Mouse (Mus musculus) embryonic stem cell, embryonic (primary cell): ENCODE results near the gene Pakap.

Experiments used
- CTCF ChIA-PET, 4 experiments: fragments of 300-600 bp in 2 of 4; fragments of 350-600 bp in 2 of 4; sonication (Branson Sonifier 250); formaldehyde crosslinking; loops; one replicate each; lab custom pipeline; 2022; ENCODE audit warnings: inconsistent platforms in 2 of 4; lab: Charles Lee
- POLR2A ChIA-PET, 4 experiments: fragments of 300-600 bp in 2 of 4; fragments of 350-600 bp in 2 of 4; sonication (Branson Sonifier 250); formaldehyde crosslinking; loops; one replicate each; lab custom pipeline; 2022; ENCODE audit warnings: antibody characterized with exemption in 4 of 4, inconsistent platforms in 1 of 4; lab: Charles Lee

Pakap gene

DNA sequence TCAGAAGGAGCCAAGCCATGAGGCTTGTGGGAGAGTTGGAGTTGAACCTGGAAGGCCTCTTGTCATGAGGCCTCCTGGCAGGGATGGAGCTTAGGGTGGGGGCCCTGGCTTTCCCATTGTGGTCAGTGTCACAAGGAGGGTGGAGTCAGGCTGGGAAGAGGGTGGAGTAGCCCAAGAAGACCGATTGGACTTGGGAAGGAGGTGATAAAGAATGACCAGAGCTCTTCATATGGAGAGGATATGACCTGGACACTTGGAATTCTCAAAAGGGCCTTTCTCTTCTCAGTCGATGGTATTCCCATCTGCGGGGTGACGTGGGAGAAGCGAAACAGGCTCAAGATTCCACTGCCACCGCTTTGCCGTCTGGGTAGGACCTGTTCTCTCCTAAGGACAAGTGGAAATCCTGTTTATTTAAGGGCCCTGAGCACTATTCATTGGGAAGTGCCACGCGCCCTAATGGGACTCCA, 111.0 kb downstream of the Pakap start:
- ChIA-PET POLR2A (interaction anchor here in 2 of 4 experiments (0.9 to 1.8 kb wide), 6 partner anchors 11 to 267 kb away, joined by 3 to 4 read pairs (median 3); no protein-coding TSS in a partner anchor), CTCF (no interaction called here)

- ChIA-PET POLR2A (interaction anchor here in 2 of 4 experiments (0.7 to 1.5 kb wide), 8 partner anchors 9 to 117 kb away, joined by 3 to 4 read pairs (median 4); no protein-coding TSS in a partner anchor), CTCF (no interaction called here)
Observed at GRCm38 (mm10) chr4:57680186-57680585, 112.2 kb downstream of the Pakap start.

DNA sequence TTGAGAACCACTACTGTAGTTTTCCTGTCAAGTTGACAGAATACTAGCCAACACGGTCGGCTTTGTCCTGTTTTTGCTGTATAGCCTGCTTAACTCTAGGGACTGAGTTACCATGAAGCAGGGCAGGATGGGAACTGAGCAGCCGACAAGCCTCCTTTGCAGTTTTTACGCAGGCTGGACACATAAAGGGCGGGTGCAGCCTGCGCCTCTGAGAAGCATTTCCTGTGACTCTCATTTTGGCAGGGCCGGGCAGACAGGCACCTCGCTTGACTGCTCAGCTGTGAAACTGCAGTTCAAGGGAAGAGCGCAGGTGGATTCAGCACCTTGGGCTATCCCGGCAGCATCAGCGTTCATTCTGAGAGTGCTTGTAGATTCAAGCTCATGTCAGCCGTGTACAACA, 113.5 kb downstream of the Pakap start:
- CTCF ChIA-PET = interaction anchor here in 2 of 4 experiments (1.1 to 1.7 kb wide), 2 partner anchors 8 to 9 kb away, joined by 3 to 6 read pairs; no protein-coding TSS in a partner anchor
- POLR2A ChIA-PET = interaction anchor here in 3 of 4 experiments (0.7 to 1.5 kb wide), 7 partner anchors 8 to 239 kb away, joined by 3 to 4 read pairs (median 3); no protein-coding TSS in a partner anchor

GRCm38 (mm10) chr4:57682341-57682740, 114.4 kb downstream of the Pakap start:
- POLR2A ChIA-PET = interaction anchor here in 1 of 4 experiments (0.6 to 1.5 kb wide), 3 partner anchors 29 to 238 kb away, joined by 3 to 4 read pairs (median 3); no protein-coding TSS in a partner anchor
- CTCF ChIA-PET = interaction anchor here in 2 of 4 experiments (1.1 to 1.7 kb wide), 2 partner anchors 9 kb away, joined by 3 to 6 read pairs; no protein-coding TSS in a partner anchor

- ChIA-PET POLR2A (interaction anchor here in 1 of 4 experiments (0.9 to 1.6 kb wide), 2 partner anchors 10 to 14 kb away, joined by 3 read pairs; no protein-coding TSS in a partner anchor), CTCF (interaction anchor here in 2 of 4 experiments (1.7 to 2.5 kb wide), 3 partner anchors 9 to 10 kb away, joined by 5 to 14 read pairs (median 6); no protein-coding TSS in a partner anchor)
Observed at GRCm38 (mm10) chr4:57682944-57683343, 115.0 kb downstream of the Pakap start.

GRCm38 (mm10) chr4:57684676-57685215, 116.8 kb downstream of the Pakap start:
- CTCF ChIA-PET = interaction anchor here in 2 of 4 experiments (2.1 to 2.5 kb wide), 2 partner anchors 11 to 12 kb away, joined by 5 to 14 read pairs; no protein-coding TSS in a partner anchor
- POLR2A ChIA-PET = interaction anchor here in 2 of 4 experiments (0.5 to 1.0 kb wide), 3 partner anchors 11 to 272 kb away, joined by 3 read pairs; partner anchors contain the start of gene Txn1 (in 1 of the 2)

GRCm38 (mm10) chr4:57686736-57687135, 118.8 kb downstream of the Pakap start:
- POLR2A ChIA-PET = interaction anchor here in 2 of 4 experiments (0.5 to 0.6 kb wide), 2 partner anchors 36 to 78 kb away, joined by 4 read pairs; no protein-coding TSS in a partner anchor
- CTCF ChIA-PET = no interaction called here

DNA sequence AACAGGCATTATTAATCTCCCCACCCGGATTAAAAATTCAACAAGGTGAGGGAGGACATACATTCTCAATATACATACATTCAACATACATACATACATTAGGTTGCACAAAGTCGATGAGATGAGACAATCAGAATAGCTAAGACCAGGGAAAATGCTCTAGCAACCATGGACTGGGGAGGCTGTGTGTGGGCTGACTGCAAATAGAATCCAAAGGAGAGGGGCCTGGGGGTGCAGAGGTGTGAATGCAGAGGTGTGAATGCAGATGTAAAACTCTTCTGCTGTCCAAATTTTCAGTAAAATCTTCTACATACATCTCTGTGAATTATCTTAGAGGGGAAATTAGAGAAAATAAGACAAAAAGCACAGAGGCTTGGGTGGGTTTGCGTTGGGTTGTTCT, 119.6 kb downstream of the Pakap start:
- POLR2A ChIA-PET = interaction anchor here in 1 of 4 experiments (0.9 kb wide), 1 partner anchor 12 kb away, joined by 5 read pairs; no protein-coding TSS in a partner anchor
- CTCF ChIA-PET = no interaction called here

DNA sequence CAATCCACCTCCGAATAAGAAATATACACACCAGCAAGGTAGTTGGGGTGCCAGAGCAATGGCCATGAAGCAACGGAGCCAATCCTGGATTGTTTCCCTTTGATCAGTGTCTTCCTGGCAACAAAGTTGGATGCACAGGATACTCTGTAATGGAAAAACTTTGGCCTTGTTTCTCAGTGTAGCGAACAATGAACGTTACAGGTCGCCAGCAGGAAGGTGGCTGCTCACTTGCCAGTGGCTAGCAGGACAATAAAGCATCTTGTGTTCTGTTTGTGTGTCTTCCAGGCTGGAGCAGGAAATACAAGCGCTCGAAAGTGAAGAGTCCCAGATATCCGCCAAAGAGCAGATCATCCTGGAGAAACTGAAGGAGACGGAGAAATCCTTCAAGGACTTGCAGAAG, 120.2 kb downstream of the Pakap start:
- CTCF ChIA-PET = interaction anchor here in 1 of 4 experiments (0.6 kb wide), 1 partner anchor 13 kb away, joined by 3 read pairs; no protein-coding TSS in a partner anchor
- POLR2A ChIA-PET = interaction anchor here in 1 of 4 experiments (0.9 kb wide), 1 partner anchor 12 kb away, joined by 5 read pairs; no protein-coding TSS in a partner anchor

DNA sequence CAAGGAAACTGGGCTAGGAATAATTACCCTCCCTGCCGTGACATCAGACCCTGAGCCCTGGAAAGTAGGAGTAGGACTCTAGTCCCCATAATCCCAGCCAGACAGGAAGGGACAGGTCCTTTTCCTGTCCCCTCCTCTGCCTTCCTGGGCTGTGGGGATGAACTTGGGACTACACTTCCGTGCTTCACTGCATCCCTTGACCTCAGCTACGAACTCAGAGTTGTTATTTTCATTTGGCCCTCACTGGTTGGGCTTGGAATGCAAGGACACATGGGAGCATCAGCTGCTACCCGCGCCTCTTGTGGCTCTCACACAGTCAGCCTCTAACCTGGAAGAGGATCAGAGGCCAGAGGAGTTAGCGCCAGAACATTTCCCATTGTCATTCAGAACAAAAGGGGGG, 122.0 kb downstream of the Pakap start:
- CTCF ChIA-PET = interaction anchor here in 2 of 4 experiments (0.6 to 1.5 kb wide), 3 partner anchors 15 to 17 kb away, joined by 3 to 4 read pairs (median 4); no protein-coding TSS in a partner anchor
- POLR2A ChIA-PET = interaction anchor here (0.6 to 2.7 kb wide), 27 partner anchors 8 to 824 kb away, joined by 3 to 20 read pairs (median 3); partner anchors contain the start of gene Txn1 (in 3 of the 4)

DNA sequence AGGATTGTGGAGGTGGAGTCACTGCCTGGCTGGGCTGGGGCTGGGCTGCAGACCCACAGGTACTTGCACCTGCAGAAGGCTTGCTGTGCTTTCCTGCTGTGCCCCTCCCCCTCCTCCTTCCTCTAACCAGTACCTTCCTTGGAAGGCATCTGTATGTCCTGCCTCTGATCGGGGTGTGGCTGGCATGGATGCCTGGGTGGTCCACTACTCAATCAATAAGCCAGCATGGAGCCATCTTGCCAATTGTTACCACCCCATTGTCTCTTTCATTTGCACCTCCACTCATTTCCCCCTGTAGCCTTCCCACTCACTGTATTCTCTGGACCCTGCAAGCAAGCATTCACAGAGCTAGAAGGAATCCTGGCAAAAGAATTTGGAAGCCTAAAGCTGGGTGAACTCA, 122.8 kb downstream of the Pakap start:
- POLR2A ChIA-PET = interaction anchor here (0.6 to 2.7 kb wide), 21 partner anchors 9 to 266 kb away, joined by 3 to 20 read pairs (median 4); partner anchors contain the start of gene Txn1 (in 2 of the 4)
- CTCF ChIA-PET = interaction anchor here in 3 of 4 experiments (0.8 to 1.5 kb wide), 3 partner anchors 9 to 370 kb away, joined by 3 to 4 read pairs (median 3); no protein-coding TSS in a partner anchor

- ChIA-PET CTCF (no interaction called here), POLR2A (interaction anchor here in 3 of 4 experiments (0.6 to 1.7 kb wide), 7 partner anchors 17 to 262 kb away, joined by 3 read pairs; partner anchors contain the start of genes Txn1 (in 2 of the 3) and Akap2 (in 1 of the 3))
Observed at GRCm38 (mm10) chr4:57694356-57695136, 126.6 kb downstream of the Pakap start.

GRCm38 (mm10) chr4:57696955-57697354, 129.0 kb downstream of the Pakap start:
- ChIA-PET CTCF (no interaction called here), POLR2A (interaction anchor here in 1 of 4 experiments (0.6 to 1.0 kb wide), 2 partner anchors 62 to 137 kb away, joined by 4 read pairs; no protein-coding TSS in a partner anchor)

DNA sequence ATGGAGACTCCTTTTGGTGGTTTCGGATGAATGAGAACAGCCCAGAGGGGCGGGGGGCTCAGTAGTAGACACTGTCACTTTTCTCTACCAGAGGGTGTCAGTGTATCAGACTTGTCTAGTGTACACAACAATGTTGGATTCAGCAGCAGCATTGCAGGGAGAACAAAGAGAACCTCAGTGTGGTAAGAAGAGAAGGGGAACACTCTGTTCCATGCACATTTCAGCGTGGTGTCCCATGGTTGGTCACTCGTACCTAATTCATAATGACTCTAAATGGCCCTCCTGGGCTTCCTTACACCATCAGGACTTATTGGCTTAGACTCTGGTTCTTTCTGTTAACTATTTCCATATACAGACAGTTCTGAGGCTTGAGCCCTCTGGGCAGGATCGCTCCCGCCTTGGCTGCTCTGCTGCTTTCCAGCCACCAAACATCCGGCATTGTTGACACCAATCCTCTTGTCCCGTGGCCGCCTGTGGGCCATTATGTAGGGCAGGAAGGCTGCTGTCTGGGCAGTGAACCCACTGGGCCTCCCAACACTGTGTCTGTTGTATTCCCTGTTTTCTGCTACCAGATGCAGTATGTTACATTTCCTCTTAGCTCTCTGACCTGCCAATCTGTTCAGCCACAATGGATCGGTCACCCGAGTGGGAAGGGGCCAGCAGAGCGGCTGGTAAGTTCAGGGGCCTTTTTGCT, 130.1 kb downstream of the Pakap start:
- ChIA-PET POLR2A (interaction anchor here in 1 of 4 experiments (1.0 kb wide), 1 partner anchor 61 kb away, joined by 4 read pairs; no protein-coding TSS in a partner anchor), CTCF (no interaction called here)

GRCm38 (mm10) chr4:57701576-57701975, 133.6 kb downstream of the Pakap start:
- ChIA-PET CTCF (interaction anchor here in 2 of 4 experiments (1.1 to 1.2 kb wide), 2 partner anchors 28 to 250 kb away, joined by 3 to 4 read pairs; no protein-coding TSS in a partner anchor), POLR2A (interaction anchor here in 2 of 4 experiments (1.1 to 1.4 kb wide), 4 partner anchors 11 to 255 kb away, joined by 3 to 4 read pairs (median 3); partner anchors contain the start of gene Txn1 (in 1 of the 2))

GRCm38 (mm10) chr4:57703574-57704470, 135.8 kb downstream of the Pakap start:
- POLR2A ChIA-PET = no interaction called here
- CTCF ChIA-PET = no interaction called here
